Mouse (Mus musculus) liver, embryonic 14.5 days (tissue): ENCODE measurements at regions not wholly inside any gene's neighbourhood (a gene's known extent, or its start where the extent isn't known, plus 50 kb on each side); places are given as distances from the start of the nearest gene placed in this dataset.
A peak's percentile ranks its signal among the peaks of the same experiment; 100 is the strongest.

ENCODE experiments used
- ATAC-seq: fragments of 200-750 bp; cut with Nextera tagmentation; 2 replicates; pipeline ENCODE4 v1.8.0; 2017; ENCODE audit warnings: moderate number of reproducible peaks, mild to moderate bottlenecking, moderate library complexity; ENCODE audit not compliant: insufficient read depth
- DNase-seq, 3 experiments: peaks; one replicate each; pipeline ENCODE4 v3.0.0-alpha.2; 2012 to 2013; ENCODE audit warnings: low read depth in 3 of 3, low spot score in 3 of 3
- H3K27ac ChIP-seq: fragments of 300-500 bp; sonication (generic); 2 replicates; pipeline ENCODE4 v1.5.1; 2014; ENCODE audit warnings: moderate library complexity, mild to moderate bottlenecking, control low read depth, inconsistent platforms
- H3K27me3 ChIP-seq: fragments of 300-500 bp; sonication (generic); 2 replicates; pipeline ENCODE4 v1.6.1; 2014; ENCODE audit warnings: mild to moderate bottlenecking, low read length, moderate library complexity; ENCODE audit not compliant: control insufficient read depth, insufficient read depth
- H3K36me3 ChIP-seq: fragments of 300-500 bp; sonication (generic); replicated peaks from 2 replicates; pipeline ENCODE4 v1.6.1; 2014; ENCODE audit warnings: low read depth; ENCODE audit not compliant: control insufficient read depth, insufficient read depth
- H3K4me1 ChIP-seq, 2 experiments: fragments of 200-500 bp in 1 of 2; fragments of 300-500 bp in 1 of 2; sonication (generic) in 1 of 2; replicated peaks; 2 replicates each; pipeline ENCODE4 v1.6.1; 2012 to 2014; ENCODE audit warnings: antibody characterized with exemption in 1 of 2, inconsistent platforms in 1 of 2, low read length in 1 of 2; ENCODE audit not compliant: control insufficient read depth in 2 of 2, insufficient read depth in 2 of 2
- H3K4me2 ChIP-seq: fragments of 300-500 bp; sonication (generic); 2 replicates; pipeline ENCODE4 v1.6.1; 2014; ENCODE audit warnings: low read depth, mild to moderate bottlenecking, control low read depth, moderate library complexity
- H3K4me3 ChIP-seq, 2 experiments: fragments of 200-500 bp in 1 of 2; fragments of 300-500 bp in 1 of 2; sonication (generic) in 1 of 2; 2 replicates each; pipeline ENCODE4 v1.5.1; 2012 to 2014; ENCODE audit warnings: low read depth in 2 of 2, low read length in 2 of 2, mild to moderate bottlenecking in 2 of 2, control low read depth in 1 of 2, inconsistent platforms in 1 of 2, moderate library complexity in 1 of 2; ENCODE audit not compliant: insufficient read depth in 1 of 2
- H3K9ac ChIP-seq: fragments of 300-500 bp; sonication (generic); replicated peaks from 2 replicates; pipeline ENCODE4 v1.6.1; 2014; ENCODE audit warnings: mild to moderate bottlenecking, control low read depth, moderate library complexity
- H3K9me3 ChIP-seq: fragments of 300-500 bp; sonication (generic); 2 replicates; pipeline ENCODE4 v1.6.1; 2016; ENCODE audit warnings: low read length, mixed read lengths; ENCODE audit not compliant: control insufficient read depth
- CTCF ChIP-seq: IDR thresholded peaks from 2 replicates; pipeline ENCODE4 v1.5.1; 2016; ENCODE audit warnings: antibody characterized with exemption, low read depth, control low read depth
- EP300 ChIP-seq: IDR thresholded peaks from 2 replicates; pipeline ENCODE4 v1.6.1; 2016; ENCODE audit warnings: antibody characterized with exemption, low read depth
- WGBS: fragments of 180-500 bp; shearing (Covaris S2); extraction: QIAGEN DNeasy Blood & Tissue Kit; methylation state at CpG from one replicate; pipeline ENCODE4 v1.1.7; 2014; ENCODE audit not compliant: insufficient replicate concordance; 5-methylcytosine and 5-hydroxymethylcytosine counted together

DNA sequence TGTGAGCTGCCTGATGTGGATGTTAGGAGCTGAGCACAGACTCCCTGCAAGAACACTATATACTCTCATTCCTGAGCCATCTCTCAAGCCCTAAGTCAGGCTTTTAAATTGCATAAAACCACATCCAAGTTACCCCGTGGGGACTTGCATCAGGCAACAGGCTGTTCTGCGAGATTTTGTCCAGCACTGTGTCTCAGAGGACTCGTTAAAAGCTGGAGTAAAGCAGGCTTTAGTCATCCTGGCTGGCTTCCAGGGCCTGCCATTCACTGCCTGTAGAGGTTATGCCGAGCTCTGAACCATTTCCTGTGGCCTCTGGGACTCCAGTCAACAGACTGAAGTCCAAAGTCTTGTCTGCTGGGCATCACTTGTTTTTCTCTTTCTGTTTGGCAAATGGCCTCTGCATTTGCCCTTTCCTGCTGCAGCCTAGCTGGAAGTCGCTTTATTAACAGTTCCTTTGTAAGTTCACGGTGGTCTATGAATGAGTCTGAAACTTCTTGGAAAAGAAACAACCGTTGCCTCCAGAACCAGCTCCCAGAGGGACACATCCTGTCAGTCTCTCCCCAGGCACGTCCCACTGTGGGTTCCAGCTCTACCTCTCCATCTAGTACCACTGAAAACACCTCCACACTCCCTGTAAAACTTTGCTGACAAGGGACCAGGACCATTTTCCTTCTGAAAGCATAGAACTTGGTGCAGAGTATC lies 61.8 kb upstream of the C1qtnf3 start:
- no peak overlapping the region for H3K27ac ChIP-seq
- DNase-seq (peak; percentile 6 to 30 (median 24)), ATAC-seq (0 out of 2 replicates have a peak, but pooled peaks have one; percentile 37)
- H3K4me3 ChIP-seq, result no peak overlapping the region
- 23% methylated on average over 8 of the region's 8 CpGs for WGBS
- no peak overlapping the region for H3K9ac ChIP-seq
- no peak overlapping the region for H3K4me2 ChIP-seq
- no peaks in the 10 kb centered on the region for H3K36me3 ChIP-seq
- TF ChIP-seq EP300 (no peak), CTCF (no peak)
- H3K9me3 ChIP-seq, result no peaks in the 10 kb centered on the region
- no peaks in the 10 kb centered on the region for H3K27me3 ChIP-seq
- H3K4me1 ChIP-seq, result peaks cover 0 to 7% of the 10 kb centered on the region in 2 experiments; a peak in 2 of 4 replicates

DNA sequence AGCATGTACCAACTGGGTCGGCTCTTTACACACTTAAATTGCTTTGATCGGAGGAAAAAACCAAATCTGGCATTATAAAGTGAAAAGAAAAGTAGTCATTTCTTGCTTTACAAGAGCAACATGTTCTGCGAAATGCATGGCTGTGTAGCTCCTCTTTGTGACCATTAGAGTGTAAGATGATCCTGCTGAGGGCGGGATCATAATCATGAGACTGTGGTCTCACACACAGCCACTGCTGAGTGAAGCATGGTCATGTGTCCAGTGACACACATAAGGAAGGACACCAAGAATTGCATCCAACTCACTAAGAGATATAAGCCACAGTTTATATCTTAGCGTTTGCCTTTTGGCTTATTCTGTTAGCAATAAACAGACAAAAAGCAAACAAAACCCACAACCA lies 53.8 kb upstream of the C1qtnf3 start:
- H3K9me3 ChIP-seq, result no peaks in the 10 kb centered on the region
- no peak for ATAC-seq
- no peak for TF ChIP-seq EP300
- no peak for TF ChIP-seq CTCF
- no peaks in the 10 kb centered on the region for H3K36me3 ChIP-seq
- no peak overlapping the region for H3K27ac ChIP-seq
- H3K4me3 ChIP-seq, result no peak overlapping the region
- H3K4me2 ChIP-seq, result no peak overlapping the region
- DNase-seq, result no peak
- H3K27me3 ChIP-seq, result no peaks in the 10 kb centered on the region
- H3K4me1 ChIP-seq, result no peaks in the 10 kb centered on the region; a peak in 1 of 4 replicates
- no peak overlapping the region for H3K9ac ChIP-seq
- 58% methylated on average over 5 of the region's 5 CpGs for WGBS

DNA sequence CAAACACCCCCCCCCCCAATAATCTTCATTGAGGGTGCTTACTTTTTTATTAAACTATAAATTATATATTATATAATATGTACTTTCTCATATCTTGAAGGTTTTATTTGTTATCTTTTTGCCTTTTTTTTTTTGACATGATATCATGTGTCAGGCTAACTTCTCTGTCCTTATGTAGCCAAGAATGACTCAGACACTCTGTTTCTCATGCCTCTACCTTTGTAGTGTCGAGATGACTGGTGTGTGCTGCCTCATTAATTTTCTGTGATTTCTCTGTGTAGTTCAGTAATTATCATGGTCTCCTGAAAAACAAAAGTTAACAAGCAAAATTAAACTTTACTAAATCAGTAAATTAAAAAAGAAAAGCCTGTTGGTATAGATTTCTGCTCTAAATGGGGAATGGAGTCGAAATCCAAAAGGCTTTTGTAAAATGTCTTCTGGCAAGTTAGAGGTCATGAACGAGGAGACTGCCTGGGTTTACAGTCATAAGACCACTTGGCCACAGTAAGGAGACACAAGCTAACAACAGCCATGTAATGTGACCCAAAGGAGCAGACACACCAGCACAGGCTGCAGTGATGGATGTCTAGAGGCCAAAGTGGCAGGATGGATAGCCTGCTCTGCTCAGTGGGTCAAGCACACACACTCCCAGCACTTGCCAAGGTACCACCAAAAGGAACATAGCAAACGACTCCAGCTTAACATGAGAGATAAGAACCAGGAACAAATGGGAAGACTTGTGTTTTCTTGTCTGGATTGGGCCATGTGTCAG lies 53.2 kb upstream of the C1qtnf3 start:
- ATAC-seq (no peak), DNase-seq (no peak)
- Histone ChIP-seq H3K9ac (no peak overlapping the region), H3K4me3 (no peak overlapping the region), H3K27ac (no peak overlapping the region), H3K36me3 (no peaks in the 10 kb centered on the region), H3K4me2 (no peak overlapping the region), H3K4me1 (no peaks in the 10 kb centered on the region; a peak in 1 of 4 replicates), H3K9me3 (no peaks in the 10 kb centered on the region), H3K27me3 (no peaks in the 10 kb centered on the region)
- no peak for TF ChIP-seq CTCF
- no peak for TF ChIP-seq EP300
- WGBS, result 39% methylated on average over 4 of the region's 4 CpGs

DNA sequence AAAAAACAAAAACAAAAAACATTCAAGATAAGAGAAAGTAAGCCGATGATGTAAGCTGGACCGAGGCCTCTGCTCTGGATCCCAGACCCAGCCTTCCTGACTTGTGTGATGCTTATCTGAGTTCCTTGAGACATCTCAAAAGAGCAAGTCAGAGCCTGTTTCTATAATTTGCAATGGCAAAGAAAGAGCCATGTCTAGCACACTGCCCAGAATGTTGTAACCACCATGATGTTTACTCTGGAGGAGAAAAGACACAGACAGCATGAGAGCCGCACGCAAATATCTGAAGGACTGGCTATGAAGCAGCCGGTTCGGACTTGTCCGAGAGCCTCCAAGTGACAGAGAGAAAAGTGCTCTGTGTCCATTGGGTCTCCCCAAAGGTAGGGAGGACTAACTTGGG lies 52.2 kb upstream of the C1qtnf3 start:
- no peak overlapping the region for H3K4me2 ChIP-seq
- DNase-seq (no peak), ATAC-seq (no peak)
- no peaks in the 10 kb centered on the region; a peak in 1 of 4 replicates for H3K4me1 ChIP-seq
- no peaks in the 10 kb centered on the region for H3K36me3 ChIP-seq
- no peak overlapping the region for H3K27ac ChIP-seq
- H3K4me3 ChIP-seq, result no peak overlapping the region
- no peak for TF ChIP-seq CTCF
- no peak for TF ChIP-seq EP300
- no peaks in the 10 kb centered on the region for H3K27me3 ChIP-seq
- no peaks in the 10 kb centered on the region for H3K9me3 ChIP-seq
- no peak overlapping the region for H3K9ac ChIP-seq
- 66% methylated on average over 7 of the region's 7 CpGs for WGBS

DNA sequence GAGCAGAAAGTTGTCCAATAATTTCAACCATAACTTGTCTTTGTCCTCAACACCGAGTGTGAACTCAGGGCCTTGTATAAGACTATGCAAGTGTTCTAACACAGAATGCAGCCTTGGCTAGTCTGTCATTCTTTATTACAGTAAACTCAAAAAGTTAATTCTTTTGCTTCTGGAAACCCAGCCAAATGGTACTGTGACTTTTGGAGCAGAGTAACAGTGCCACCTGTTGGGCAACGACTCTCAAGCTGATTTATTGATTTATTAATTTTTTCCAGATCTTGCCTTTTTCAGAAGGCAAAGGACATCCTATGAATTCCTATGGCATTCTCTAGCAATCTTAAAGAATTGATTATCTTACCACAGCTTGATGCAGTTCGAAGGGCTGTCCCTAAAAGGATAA lies 51.1 kb upstream of the C1qtnf3 start:
- DNase-seq (peak in 1 of 3 experiments; percentile 9), ATAC-seq (no peak)

More for the DNA sequence above, 51.1 kb upstream of the C1qtnf3 start:
- no peak overlapping the region for H3K27ac ChIP-seq
- H3K4me1 ChIP-seq, result no peaks in the 10 kb centered on the region; a peak in 1 of 4 replicates
- 20% methylated on average over 3 of the region's 3 CpGs for WGBS
- no peaks in the 10 kb centered on the region for H3K27me3 ChIP-seq
- no peaks in the 10 kb centered on the region for H3K36me3 ChIP-seq
- no peaks in the 10 kb centered on the region for H3K9me3 ChIP-seq
- TF ChIP-seq EP300 (no peak), CTCF (peak; percentile 33; the same call in 1 of the 2 replicates)
- no peak overlapping the region for H3K4me2 ChIP-seq
- H3K9ac ChIP-seq, result no peak overlapping the region
- no peak overlapping the region for H3K4me3 ChIP-seq
